Mouse (Mus musculus): Measurements from ENCODE around the gene Galk1. TPM values are rescaled to one million over a fixed set of nuclear protein-coding genes. Genes with fewer than 3 reads are reported as not detected.
"Not testable (repeated sequence)": the region's sequence is repeated elsewhere in the genome, so short reads cannot be mapped to it uniquely, and the experiment has no call there.

Galk1 gene
- polyA plus RNA-seq, 1 experiment from 2014 or later = 187 TPM

- H3K4me1 ChIP-seq (ENCODE audit: control insufficient read depth, insufficient read depth, low read length) = peaks cover 2% of the 10 kb centered on the region; the same call in 1 of the 2 replicates
- H3K9ac ChIP-seq (ENCODE audit: low read length) = no peak overlapping the region
- WGBS = 50% methylated on average over 1 of the region's 1 CpGs
- no peaks in the 10 kb centered on the region; the same call in 1 of the 2 replicates for H3K36me3 ChIP-seq (ENCODE audit: control insufficient read depth, insufficient read depth, low read length)
- H3K9me3 ChIP-seq (replicated peaks; ENCODE audit: control insufficient read depth, low read length) = no peaks in the 10 kb centered on the region
- ATAC-seq (ENCODE audit: insufficient read depth, low FRiP score) = no peak
- no peaks in the 10 kb centered on the region for H3K27me3 ChIP-seq (ENCODE audit: control insufficient read depth, insufficient read depth, low read length)
- H3K27ac ChIP-seq (ENCODE audit: low read length) = no peak overlapping the region
- H3K4me2 ChIP-seq (ENCODE audit: low read depth, low read length) = no peak overlapping the region
- H3K4me3 ChIP-seq (replicated peaks; ENCODE audit: low read length) = no peak overlapping the region
Observed at GRCm38 (mm10) chr11:116019360-116019791, 6.9 kb upstream of the Galk1 start.

- H3K4me2 ChIP-seq (ENCODE audit: low read depth, low read length); H3K27me3 ChIP-seq (ENCODE audit: control insufficient read depth, insufficient read depth, low read length): not testable (repeated sequence)
- WGBS = 91% methylated on average over 4 of the region's 4 CpGs
Observed at GRCm38 (mm10) chr11:116018867-116019266, 6.3 kb upstream of the Galk1 start.

DNA sequence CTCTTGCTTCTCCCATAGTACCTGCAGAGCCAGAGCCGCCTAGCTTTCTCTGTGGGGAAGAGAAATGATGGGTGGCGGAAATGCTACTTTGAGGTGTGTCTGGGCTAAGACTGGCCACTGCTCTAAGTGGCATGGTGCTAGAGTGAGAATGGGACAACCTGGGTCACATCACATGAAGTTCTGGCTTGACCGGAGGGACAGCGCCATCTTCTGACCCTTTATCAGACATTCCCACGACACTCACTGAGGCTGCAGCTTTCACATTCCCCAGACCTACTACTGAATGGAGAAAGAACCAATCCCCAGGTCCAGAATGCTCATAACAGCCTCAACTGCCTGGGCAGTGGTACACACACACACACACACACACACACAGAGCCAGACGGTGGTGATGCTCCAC lies 5.6 kb upstream of the Galk1 start:
- H3K4me1 ChIP-seq (ENCODE audit: control insufficient read depth, insufficient read depth, low read length) = peaks cover 3% of the 10 kb centered on the region; the same call in 1 of the 2 replicates
- no peaks in the 10 kb centered on the region for H3K36me3 ChIP-seq (ENCODE audit: control insufficient read depth, insufficient read depth, low read length)
- no peaks in the 10 kb centered on the region for H3K27me3 ChIP-seq (ENCODE audit: control insufficient read depth, insufficient read depth, low read length)
- ATAC-seq (ENCODE audit: insufficient read depth, low FRiP score) = no peak
- no peak overlapping the region for H3K4me3 ChIP-seq (replicated peaks; ENCODE audit: low read length)
- H3K9me3 ChIP-seq (replicated peaks; ENCODE audit: control insufficient read depth, low read length) = no peaks in the 10 kb centered on the region
- no peak overlapping the region for H3K4me2 ChIP-seq (ENCODE audit: low read depth, low read length)
- H3K27ac ChIP-seq (ENCODE audit: low read length) = no peak overlapping the region
- 30% methylated on average over 6 of the region's 6 CpGs for WGBS
- no peak overlapping the region for H3K9ac ChIP-seq (ENCODE audit: low read length)

More at GRCm38 (mm10) chr11:116018867-116019266, 6.3 kb upstream of the Galk1 start:
- H3K36me3 ChIP-seq (ENCODE audit: control insufficient read depth, insufficient read depth, low read length); H3K9me3 ChIP-seq (replicated peaks; ENCODE audit: control insufficient read depth, low read length); H3K4me1 ChIP-seq (ENCODE audit: control insufficient read depth, insufficient read depth, low read length); H3K9ac ChIP-seq (ENCODE audit: low read length); ATAC-seq (ENCODE audit: insufficient read depth, low FRiP score); H3K27ac ChIP-seq (ENCODE audit: low read length); H3K4me3 ChIP-seq (replicated peaks; ENCODE audit: low read length): not testable (repeated sequence)

DNA sequence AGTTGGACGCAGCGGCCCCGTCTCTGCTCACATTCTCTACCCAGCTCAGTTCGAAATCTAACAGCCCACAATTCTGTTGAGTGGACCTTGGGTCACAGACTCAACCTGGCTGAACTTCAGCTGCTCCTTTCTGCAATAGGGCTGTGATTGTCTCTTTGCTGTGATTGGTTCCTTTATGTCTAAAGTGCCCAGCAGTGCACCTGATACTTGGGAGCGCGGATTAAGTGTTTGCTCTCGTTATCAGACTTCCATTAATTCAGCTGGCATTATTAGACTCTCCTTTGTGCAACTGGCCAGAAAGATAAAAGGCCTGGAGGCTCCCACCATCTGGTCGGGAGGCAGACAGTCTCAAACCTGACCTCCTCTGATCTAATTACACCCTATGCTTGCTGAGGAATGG lies 2.3 kb upstream of the Galk1 start:
- H3K36me3 ChIP-seq (ENCODE audit: control insufficient read depth, insufficient read depth, low read length) = no peaks in the 10 kb centered on the region
- WGBS = 44% methylated on average over 8 of the region's 8 CpGs
- H3K4me3 ChIP-seq (replicated peaks; ENCODE audit: low read length) = no peak overlapping the region
- peak; percentile 23; the same call in 1 of the 2 replicates for ATAC-seq (ENCODE audit: insufficient read depth, low FRiP score)
- H3K27ac ChIP-seq (ENCODE audit: low read length) = peak overlapping the region; percentile 38
- no peaks in the 10 kb centered on the region for H3K9me3 ChIP-seq (replicated peaks; ENCODE audit: control insufficient read depth, low read length)
- no peaks in the 10 kb centered on the region for H3K27me3 ChIP-seq (ENCODE audit: control insufficient read depth, insufficient read depth, low read length)
- peak overlapping the region; percentile 8; the same call in 1 of the 2 replicates for H3K4me2 ChIP-seq (ENCODE audit: low read depth, low read length)
- no peak overlapping the region for H3K9ac ChIP-seq (ENCODE audit: low read length)
- peaks cover 13% of the 10 kb centered on the region for H3K4me1 ChIP-seq (ENCODE audit: control insufficient read depth, insufficient read depth, low read length)

GRCm38 (mm10) chr11:116011529-116012261 lies 824 bp downstream of the Galk1 start:
- peaks cover 23% of the 10 kb centered on the region; the same call in 1 of the 2 replicates for H3K36me3 ChIP-seq (ENCODE audit: control insufficient read depth, insufficient read depth, low read length)
- WGBS = 25% methylated on average over 13 of the region's 14 CpGs
- H3K9me3 ChIP-seq (replicated peaks; ENCODE audit: control insufficient read depth, low read length) = no peaks in the 10 kb centered on the region
- H3K4me1 ChIP-seq (ENCODE audit: control insufficient read depth, insufficient read depth, low read length) = peaks cover 13% of the 10 kb centered on the region
- peak overlapping the region; percentile 80 for H3K4me3 ChIP-seq (replicated peaks; ENCODE audit: low read length)
- ATAC-seq (ENCODE audit: insufficient read depth, low FRiP score) = no peak
- H3K27ac ChIP-seq (ENCODE audit: low read length) = peak overlapping the region; percentile 95
- no peaks in the 10 kb centered on the region for H3K27me3 ChIP-seq (ENCODE audit: control insufficient read depth, insufficient read depth, low read length)
- peak overlapping the region; percentile 96 for H3K9ac ChIP-seq (ENCODE audit: low read length)
- peak overlapping the region; percentile 94 for H3K4me2 ChIP-seq (ENCODE audit: low read depth, low read length)

DNA sequence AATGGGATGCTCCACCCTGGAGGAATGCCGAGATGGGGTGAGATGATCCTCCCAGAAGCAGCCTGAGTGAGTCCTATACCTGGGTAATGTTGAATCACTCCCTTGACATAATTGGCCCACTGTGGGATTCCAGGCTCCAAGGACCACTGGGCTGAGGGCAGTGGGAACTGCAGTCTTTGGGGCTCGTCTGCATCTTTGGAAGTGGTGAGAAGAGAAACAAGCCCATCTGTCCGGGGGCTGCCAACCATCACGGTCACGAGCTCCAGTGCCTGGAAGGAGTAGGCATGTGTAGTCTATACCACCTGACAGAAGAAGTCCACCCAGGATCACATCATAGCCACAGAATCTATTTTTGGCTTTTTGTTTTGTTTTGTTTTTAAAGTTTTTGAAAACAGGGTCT lies 1.6 kb downstream of the Galk1 start:
- Histone ChIP-seq H3K4me1 (ENCODE audit: control insufficient read depth, insufficient read depth, low read length) (peaks cover 13% of the 10 kb centered on the region), H3K4me3 (replicated peaks; ENCODE audit: low read length) (no peak overlapping the region), H3K36me3 (ENCODE audit: control insufficient read depth, insufficient read depth, low read length) (peaks cover 23% of the 10 kb centered on the region; the same call in 1 of the 2 replicates), H3K27ac (ENCODE audit: low read length) (no peak overlapping the region), H3K27me3 (ENCODE audit: control insufficient read depth, insufficient read depth, low read length) (no peaks in the 10 kb centered on the region), H3K4me2 (ENCODE audit: low read depth, low read length) (no peak overlapping the region), H3K9ac (ENCODE audit: low read length) (no peak overlapping the region), H3K9me3 (replicated peaks; ENCODE audit: control insufficient read depth, low read length) (no peaks in the 10 kb centered on the region)
- no peak for ATAC-seq (ENCODE audit: insufficient read depth, low FRiP score)
- 85% methylated on average over 5 of the region's 5 CpGs for WGBS

DNA sequence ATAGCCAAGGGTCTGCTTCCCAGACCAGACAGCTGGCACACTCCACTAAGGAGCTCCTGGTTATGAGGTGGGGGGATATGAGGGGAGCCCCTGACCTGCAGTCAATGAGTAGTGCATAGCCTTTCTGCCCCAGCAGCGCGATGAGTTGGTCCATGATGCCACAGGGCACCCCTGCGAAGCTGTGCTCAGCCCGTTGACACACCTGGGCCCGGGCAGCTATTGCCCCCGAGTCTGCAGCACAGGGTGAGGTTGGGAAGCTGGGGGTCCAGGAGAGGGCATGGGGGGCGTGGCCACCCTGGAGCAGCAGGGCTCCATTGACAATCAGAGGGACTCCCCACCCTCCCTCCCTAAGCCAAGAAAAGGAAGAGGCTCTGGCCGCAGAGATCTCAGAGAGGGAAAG lies 2.4 kb downstream of the Galk1 start:
- no peak overlapping the region for H3K27ac ChIP-seq (ENCODE audit: low read length)
- no peak overlapping the region for H3K4me3 ChIP-seq (replicated peaks; ENCODE audit: low read length)
- no peak overlapping the region for H3K9ac ChIP-seq (ENCODE audit: low read length)
- no peak for ATAC-seq (ENCODE audit: insufficient read depth, low FRiP score)
- peaks cover 13% of the 10 kb centered on the region for H3K4me1 ChIP-seq (ENCODE audit: control insufficient read depth, insufficient read depth, low read length)
- no peaks in the 10 kb centered on the region for H3K9me3 ChIP-seq (replicated peaks; ENCODE audit: control insufficient read depth, low read length)
- no peaks in the 10 kb centered on the region for H3K27me3 ChIP-seq (ENCODE audit: control insufficient read depth, insufficient read depth, low read length)
- WGBS = 92% methylated on average over 8 of the region's 8 CpGs
- H3K4me2 ChIP-seq (ENCODE audit: low read depth, low read length) = no peak overlapping the region
- H3K36me3 ChIP-seq (ENCODE audit: control insufficient read depth, insufficient read depth, low read length) = peaks cover 23% of the 10 kb centered on the region; the same call in 1 of the 2 replicates

DNA sequence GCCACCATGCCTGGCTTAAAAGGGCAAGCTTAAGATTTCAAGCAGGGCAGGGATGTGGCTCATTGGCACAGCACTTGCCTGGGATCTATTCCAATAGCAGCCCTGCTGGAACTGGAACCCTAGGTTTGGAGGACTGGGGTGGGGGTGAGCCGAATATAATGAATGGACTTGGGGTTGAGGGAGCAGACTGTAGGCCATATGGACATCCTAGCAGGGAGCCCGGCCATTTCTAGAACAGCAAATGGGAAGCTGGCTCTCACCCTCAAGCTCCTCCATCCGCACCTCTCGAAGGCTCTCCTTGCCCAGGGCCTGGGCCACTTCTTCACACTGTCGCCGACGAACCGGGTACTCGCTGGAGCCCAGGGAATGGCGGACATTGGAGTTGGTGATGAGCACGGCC lies 2.9 kb downstream of the Galk1 start:
- Histone ChIP-seq H3K4me2 (ENCODE audit: low read depth, low read length) (no peak overlapping the region), H3K9me3 (replicated peaks; ENCODE audit: control insufficient read depth, low read length) (no peaks in the 10 kb centered on the region), H3K9ac (ENCODE audit: low read length) (no peak overlapping the region), H3K27me3 (ENCODE audit: control insufficient read depth, insufficient read depth, low read length) (no peaks in the 10 kb centered on the region), H3K27ac (ENCODE audit: low read length) (no peak overlapping the region), H3K4me3 (replicated peaks; ENCODE audit: low read length) (no peak overlapping the region), H3K4me1 (ENCODE audit: control insufficient read depth, insufficient read depth, low read length) (peaks cover 14% of the 10 kb centered on the region), H3K36me3 (ENCODE audit: control insufficient read depth, insufficient read depth, low read length) (peaks cover 23% of the 10 kb centered on the region; the same call in 1 of the 2 replicates)
- 91% methylated on average over 11 of the region's 11 CpGs for WGBS
- no peak for ATAC-seq (ENCODE audit: insufficient read depth, low FRiP score)

DNA sequence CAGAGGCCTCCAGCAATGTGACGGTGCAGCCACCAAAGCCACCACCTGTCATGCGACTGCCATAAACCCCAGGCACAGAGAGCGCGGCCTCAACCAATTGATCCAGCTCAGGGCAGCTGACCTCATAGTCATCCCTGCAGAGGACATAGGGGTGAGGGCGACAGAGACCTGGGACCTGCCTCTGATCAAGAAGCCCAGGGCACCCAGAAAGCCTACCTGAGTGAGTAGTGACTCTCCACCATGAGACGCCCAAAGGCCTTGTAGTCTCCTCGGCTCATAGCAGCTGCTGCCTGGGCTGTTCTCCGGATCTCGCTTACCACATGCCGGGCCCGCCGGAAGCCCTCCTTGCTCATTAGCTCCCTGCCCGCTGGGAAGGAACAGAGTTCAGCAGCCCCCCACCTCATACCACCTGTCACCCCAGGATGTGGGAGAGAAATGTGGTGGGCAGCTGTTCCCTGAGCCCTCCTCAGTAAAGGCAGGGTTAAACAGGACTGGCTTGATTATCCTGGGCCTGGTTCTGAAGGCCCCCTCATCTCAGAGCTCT lies 3.6 kb downstream of the Galk1 start:
- Histone ChIP-seq H3K4me3 (replicated peaks; ENCODE audit: low read length) (no peak overlapping the region), H3K9ac (ENCODE audit: low read length) (no peak overlapping the region), H3K27me3 (ENCODE audit: control insufficient read depth, insufficient read depth, low read length) (no peaks in the 10 kb centered on the region), H3K27ac (ENCODE audit: low read length) (no peak overlapping the region), H3K4me2 (ENCODE audit: low read depth, low read length) (no peak overlapping the region), H3K36me3 (ENCODE audit: control insufficient read depth, insufficient read depth, low read length) (peaks cover 23% of the 10 kb centered on the region; the same call in 1 of the 2 replicates), H3K9me3 (replicated peaks; ENCODE audit: control insufficient read depth, low read length) (no peaks in the 10 kb centered on the region), H3K4me1 (ENCODE audit: control insufficient read depth, insufficient read depth, low read length) (peaks cover 20% of the 10 kb centered on the region)
- 90% methylated on average over 13 of the region's 13 CpGs for WGBS
- ATAC-seq (ENCODE audit: insufficient read depth, low FRiP score) = no peak
